Mouse (Mus musculus): Measurements from ENCODE around the gene Mta3.

DNA sequence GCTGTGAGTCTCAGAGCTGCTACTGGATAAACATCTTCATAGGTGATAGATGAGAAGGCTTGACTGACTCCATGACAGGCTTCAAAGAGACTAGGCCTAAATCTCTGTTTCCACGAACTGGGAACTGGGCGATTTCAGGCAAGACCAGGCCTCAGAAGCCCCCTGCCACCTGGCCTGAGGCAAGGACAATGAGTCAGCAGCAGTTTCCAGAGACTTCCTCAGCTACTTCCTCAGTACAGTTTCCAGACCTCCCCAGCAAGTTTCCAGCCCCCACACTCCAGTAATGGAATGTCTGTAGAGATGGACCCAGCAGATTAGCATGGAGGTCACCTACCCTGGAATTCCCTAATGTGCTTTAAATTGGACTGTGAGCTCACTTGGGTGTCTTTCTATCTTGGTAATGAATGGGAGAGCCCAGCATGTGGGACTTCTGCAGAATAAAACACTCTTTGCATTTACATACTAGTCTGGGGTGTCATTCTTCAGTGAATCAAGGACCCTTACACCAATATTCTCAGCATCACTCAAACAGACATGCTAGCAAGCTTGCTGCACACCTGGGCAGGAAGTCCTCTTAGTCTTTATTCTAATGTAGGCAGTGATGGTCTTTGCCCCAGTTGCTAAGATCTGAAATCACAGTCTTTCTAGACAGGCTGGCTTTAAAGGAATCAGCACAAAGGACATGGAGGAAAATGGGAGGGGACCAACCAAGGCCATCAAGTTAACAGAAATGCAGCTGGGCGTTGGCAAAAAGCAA, 37.9 kb upstream of the Mta3 start:
- no peak for TF ChIP-seq CTCF (IDR thresholded peaks at IDR 0.05; ENCODE audit: insufficient read depth, low read depth, low read length)
- TF ChIP-seq POLR2A (IDR thresholded peaks at IDR 0.05; ENCODE audit: insufficient read depth, low read depth, low read length): no peak
